Mouse (Mus musculus): ENCODE measurements around the gene Fgf18. TPM values are rescaled to one million over a fixed set of nuclear protein-coding genes. Genes with fewer than 3 reads are reported as not detected.

Gene Fgf18
- total and polyA plus RNA-seq, 3 experiments: 0.36 to 2.5 (median 2.4) TPM

DNA sequence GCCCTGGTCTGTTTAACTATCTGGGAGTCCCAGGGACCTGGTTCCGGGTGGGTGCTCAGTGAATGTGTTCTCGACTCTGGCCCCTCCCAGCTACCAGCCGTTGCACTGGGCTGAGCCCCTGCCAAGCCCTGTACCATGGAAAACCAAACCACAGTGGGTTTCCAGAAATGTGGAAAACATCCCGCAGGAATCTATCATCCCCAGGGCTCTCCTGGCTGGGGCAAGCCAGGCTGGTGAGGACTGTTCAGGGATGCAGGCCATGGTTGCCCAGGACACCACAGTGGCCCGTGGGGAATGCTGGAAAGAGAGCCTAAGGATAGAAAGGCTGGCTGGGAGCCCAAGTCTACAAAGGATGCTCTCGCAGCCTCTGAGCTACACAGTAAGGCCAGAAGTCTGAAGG, 76.7 kb downstream of the Fgf18 start:
- DNase-seq: no peak

Other genes starting within 250 kb of the Fgf18 start
- gene Npm1, start 15.8 kb upstream of the Fgf18 start, total RNA-seq (2021): 100 to 1,000 TPM; 276 to 325 TPM
- 6.8 and 9.0 TPM in 2 replicates for gene Npm1, start 15.8 kb upstream of the Fgf18 start, polyA plus RNA-seq (2012; rRNA removed)
- under 1 TPM in 1 of 2 experiments, not detected in 1; 0.38 TPM for gene Tlx3, start 56.2 kb upstream of the Fgf18 start, total RNA-seq (2021)
- 0.23 and 0.51 TPM in 2 replicates for gene Tlx3, start 56.2 kb upstream of the Fgf18 start, polyA plus RNA-seq (2012; rRNA removed)
- under 1 TPM in 1 of 2 experiments, not detected in 1; 0.76 TPM for gene Gm12117, start 129.3 kb upstream of the Fgf18 start, total RNA-seq (2021)
- not detected in 2 replicates for gene Gm12117, start 129.3 kb upstream of the Fgf18 start, polyA plus RNA-seq (2012; rRNA removed)